Mouse (Mus musculus) kidney, embryonic 16.5 days (tissue): ENCODE results near the gene Pold4. TPM values are rescaled to one million over a fixed set of nuclear protein-coding genes. Genes with fewer than 3 reads are reported as not detected.

Experiments used
- ATAC-seq: fragments of 200-750 bp; cut with Nextera tagmentation; 2 replicates; pipeline ENCODE4 v1.8.0; 2017; ENCODE audit warnings: moderate TSS enrichment; ENCODE audit not compliant: low FRiP score, low TSS enrichment
- H3K27ac ChIP-seq: fragments of 300-500 bp; sonication (generic); 2 replicates; pipeline ENCODE4 v1.5.1; 2014; ENCODE audit warnings: low read length
- H3K27me3 ChIP-seq: fragments of 300-500 bp; sonication (generic); 2 replicates; pipeline ENCODE4 v1.6.1; 2014; ENCODE audit warnings: low read length, control low read depth, mixed read lengths; ENCODE audit not compliant: insufficient read depth
- H3K36me3 ChIP-seq: fragments of 300-500 bp; sonication (generic); 2 replicates; pipeline ENCODE4 v1.6.1; 2014; ENCODE audit warnings: low read length, control low read depth, mixed read lengths; ENCODE audit not compliant: insufficient read depth
- H3K4me1 ChIP-seq: fragments of 300-500 bp; sonication (generic); 2 replicates; pipeline ENCODE4 v1.6.1; 2014; ENCODE audit warnings: low read length, control low read depth, mixed read lengths; ENCODE audit not compliant: insufficient read depth
- H3K4me2 ChIP-seq: fragments of 300-500 bp; sonication (generic); replicated peaks from 2 replicates; pipeline ENCODE4 v1.6.1; 2014; ENCODE audit warnings: low read depth, low read length
- H3K4me3 ChIP-seq: fragments of 300-500 bp; sonication (generic); 2 replicates; pipeline ENCODE4 v1.5.1; 2014; ENCODE audit warnings: mild to moderate bottlenecking, low read length
- H3K9ac ChIP-seq: fragments of 300-500 bp; sonication (generic); replicated peaks from 2 replicates; pipeline ENCODE4 v1.6.1; 2014; ENCODE audit warnings: low read length
- H3K9me3 ChIP-seq: fragments of 300-500 bp; sonication (generic); 2 replicates; pipeline ENCODE4 v1.6.1; 2016; ENCODE audit warnings: low read length, control low read depth
- WGBS: fragments of 180-500 bp; shearing (Covaris S2); extraction: QIAGEN DNeasy Blood & Tissue Kit; methylation state at CpG from one replicate; pipeline ENCODE4 v1.1.7; 2014; 5-methylcytosine and 5-hydroxymethylcytosine counted together
- polyA plus RNA-seq: library from polyadenylated mRNA; unstranded; fragments of >200 nt; fragmentation: Nextera tagmentation; extraction: Ambion mirVana; gene quantifications from 2 replicates; pipeline ENCODE4 v1.2.1, GENCODE M21; 2015

Pold4 gene
- polyA plus RNA-seq, 1 experiment from 2014 or later: 34.2 TPM

- H3K4me3 ChIP-seq: peak overlapping the region; percentile 83
- peak overlapping the region; percentile 74 for H3K27ac ChIP-seq
- peak overlapping the region; percentile 91 for H3K4me2 ChIP-seq
- 13% methylated on average over 14 of the region's 14 CpGs for WGBS
- H3K9me3 ChIP-seq: no peaks in the 10 kb centered on the region
- H3K27me3 ChIP-seq: no peaks in the 10 kb centered on the region
- peak overlapping the region; percentile 49 for H3K9ac ChIP-seq
- ATAC-seq: no peak
- peaks cover 69% of the 10 kb centered on the region for H3K4me1 ChIP-seq
- H3K36me3 ChIP-seq: no peaks in the 10 kb centered on the region
Observed at GRCm38 (mm10) chr19:4216041-4216685, 15.5 kb upstream of the Pold4 start.

- no peaks in the 10 kb centered on the region for H3K27me3 ChIP-seq
- WGBS: 18% methylated on average over 5 of the region's 5 CpGs
- peak overlapping the region; percentile 74 for H3K27ac ChIP-seq
- H3K9me3 ChIP-seq: no peaks in the 10 kb centered on the region
- H3K9ac ChIP-seq: peak overlapping the region; percentile 49
- no peak overlapping the region for H3K4me3 ChIP-seq
- H3K36me3 ChIP-seq: no peaks in the 10 kb centered on the region
- peak overlapping the region; percentile 91; the same call in 1 of the 2 replicates for H3K4me2 ChIP-seq
- peaks cover 70% of the 10 kb centered on the region for H3K4me1 ChIP-seq
- no peak for ATAC-seq
Observed at GRCm38 (mm10) chr19:4217140-4217539, 14.6 kb upstream of the Pold4 start.

- H3K4me3 ChIP-seq: no peak overlapping the region
- H3K9ac ChIP-seq: no peak overlapping the region
- no peak overlapping the region for H3K4me2 ChIP-seq
- H3K9me3 ChIP-seq: no peaks in the 10 kb centered on the region
- WGBS: 58% methylated on average over 3 of the region's 3 CpGs
- H3K36me3 ChIP-seq: no peaks in the 10 kb centered on the region
- ATAC-seq: no peak
- peaks cover 70% of the 10 kb centered on the region for H3K4me1 ChIP-seq
- no peaks in the 10 kb centered on the region for H3K27me3 ChIP-seq
- no peak overlapping the region for H3K27ac ChIP-seq
Observed at GRCm38 (mm10) chr19:4217855-4218254, 13.8 kb upstream of the Pold4 start.

- ATAC-seq: no peak
- Histone ChIP-seq H3K4me1 (peaks cover 68% of the 10 kb centered on the region), H3K9ac (no peak overlapping the region), H3K4me2 (no peak overlapping the region), H3K9me3 (no peaks in the 10 kb centered on the region), H3K4me3 (no peak overlapping the region), H3K36me3 (no peaks in the 10 kb centered on the region), H3K27ac (no peak overlapping the region), H3K27me3 (no peaks in the 10 kb centered on the region)
- 65% methylated on average over 2 of the region's 11 CpGs for WGBS
Observed at GRCm38 (mm10) chr19:4218293-4218692, 13.4 kb upstream of the Pold4 start.

GRCm38 (mm10) chr19:4218784-4219183, 12.9 kb upstream of the Pold4 start:
- Histone ChIP-seq H3K4me1 (peaks cover 63% of the 10 kb centered on the region), H3K9me3 (no peaks in the 10 kb centered on the region), H3K4me3 (no peak overlapping the region), H3K27ac (no peak overlapping the region), H3K4me2 (no peak overlapping the region), H3K36me3 (no peaks in the 10 kb centered on the region), H3K9ac (no peak overlapping the region), H3K27me3 (no peaks in the 10 kb centered on the region)
- WGBS: 83% methylated on average over 1 of the region's 1 CpGs
- no peak for ATAC-seq

- Histone ChIP-seq H3K4me2 (no peak overlapping the region), H3K9me3 (no peaks in the 10 kb centered on the region), H3K9ac (peak overlapping the region; percentile 52; the same call in 1 of the 2 replicates), H3K4me1 (peaks cover 61% of the 10 kb centered on the region), H3K27ac (no peak overlapping the region), H3K4me3 (no peak overlapping the region), H3K27me3 (no peaks in the 10 kb centered on the region), H3K36me3 (no peaks in the 10 kb centered on the region)
- WGBS: 91% methylated on average over 6 of the region's 6 CpGs
- ATAC-seq: no peak
Observed at GRCm38 (mm10) chr19:4219943-4220342, 11.8 kb upstream of the Pold4 start.

GRCm38 (mm10) chr19:4220416-4220815, 11.3 kb upstream of the Pold4 start:
- Histone ChIP-seq H3K4me3 (no peak overlapping the region), H3K27me3 (no peaks in the 10 kb centered on the region), H3K36me3 (no peaks in the 10 kb centered on the region), H3K9me3 (no peaks in the 10 kb centered on the region), H3K9ac (peak overlapping the region; percentile 52), H3K4me2 (peak overlapping the region; percentile 31), H3K27ac (peak overlapping the region; percentile 87), H3K4me1 (peaks cover 60% of the 10 kb centered on the region)
- WGBS: 37% methylated on average over 3 of the region's 4 CpGs
- ATAC-seq: no peak

- Histone ChIP-seq H3K27me3 (no peaks in the 10 kb centered on the region), H3K4me3 (no peak overlapping the region; the same call in 1 of the 2 replicates)
- 16% methylated on average over 14 of the region's 14 CpGs for WGBS
Observed at GRCm38 (mm10) chr19:4220957-4221743, 10.5 kb upstream of the Pold4 start.

GRCm38 (mm10) chr19:4222165-4222564, 9.5 kb upstream of the Pold4 start:
- WGBS: 39% methylated on average over 11 of the region's 11 CpGs
- H3K4me1 ChIP-seq: peaks cover 43% of the 10 kb centered on the region
- no peak overlapping the region for H3K4me2 ChIP-seq
- peak overlapping the region; percentile 87; the same call in 1 of the 2 replicates for H3K27ac ChIP-seq
- no peaks in the 10 kb centered on the region for H3K36me3 ChIP-seq
- ATAC-seq: peak; percentile 47
- no peaks in the 10 kb centered on the region for H3K27me3 ChIP-seq
- H3K9me3 ChIP-seq: no peaks in the 10 kb centered on the region
- H3K9ac ChIP-seq: no peak overlapping the region
- H3K4me3 ChIP-seq: no peak overlapping the region

More at GRCm38 (mm10) chr19:4220957-4221743, 10.5 kb upstream of the Pold4 start:
- Histone ChIP-seq H3K4me2 (peak overlapping the region; percentile 31), H3K27ac (peak overlapping the region; percentile 87), H3K4me1 (peaks cover 53% of the 10 kb centered on the region), H3K36me3 (no peaks in the 10 kb centered on the region), H3K9me3 (no peaks in the 10 kb centered on the region), H3K9ac (peak overlapping the region; percentile 52)
- peak; percentile 37 for ATAC-seq

GRCm38 (mm10) chr19:4226779-4227178, 4.9 kb upstream of the Pold4 start:
- H3K4me2 ChIP-seq: no peak overlapping the region
- H3K4me1 ChIP-seq: peaks cover 41% of the 10 kb centered on the region
- H3K9ac ChIP-seq: no peak overlapping the region
- H3K27ac ChIP-seq: no peak overlapping the region
- no peak overlapping the region for H3K4me3 ChIP-seq
- no peaks in the 10 kb centered on the region for H3K9me3 ChIP-seq
- H3K27me3 ChIP-seq: no peaks in the 10 kb centered on the region
- WGBS: 85% methylated on average over 7 of the region's 7 CpGs
- no peak for ATAC-seq
- H3K36me3 ChIP-seq: no peaks in the 10 kb centered on the region
